Mouse (Mus musculus) C2C12 (cell line): ENCODE results near the gene Mark4.

Experiments
- CEBPB ChIP-seq: IDR thresholded peaks from one replicate; pipeline ENCODE4 v1.6.1; 2011; ENCODE audit warnings: low read depth, mild to moderate bottlenecking, control low read depth, moderate library complexity
- CTCF ChIP-seq: IDR thresholded peaks from one replicate; pipeline ENCODE4 v1.5.1; 2011; ENCODE audit not compliant: control insufficient read depth, insufficient read depth, insufficient read length
- MAX ChIP-seq: IDR thresholded peaks from one replicate; pipeline ENCODE4 v1.6.1; 2011; ENCODE audit warnings: mild to moderate bottlenecking, control low read depth
- MYOG ChIP-seq: IDR thresholded peaks from one replicate; pipeline ENCODE4 v1.6.1; 2011; ENCODE audit not compliant: control insufficient read depth, insufficient read length; ENCODE audit errors: extremely low read depth

GRCm38 (mm10) chr7:19459144-19459870 lies 686 bp upstream of the Mark4 start:
- TF ChIP-seq CTCF (no peak), MYOG (no peak), CEBPB (no peak), MAX (no peak)
